Mouse (Mus musculus) skeletal muscle tissue, adult 2 months (tissue): ENCODE measurements at regions not wholly inside any gene's neighbourhood (a gene's known extent, or its start where the extent isn't known, plus 50 kb on each side); places are given as distances from the start of the nearest gene placed in this dataset.

Experiments used
- DNase-seq: peaks from one replicate; pipeline ENCODE4 v3.0.0-alpha.2; 2012; ENCODE audit warnings: low read depth, low spot score

DNA sequence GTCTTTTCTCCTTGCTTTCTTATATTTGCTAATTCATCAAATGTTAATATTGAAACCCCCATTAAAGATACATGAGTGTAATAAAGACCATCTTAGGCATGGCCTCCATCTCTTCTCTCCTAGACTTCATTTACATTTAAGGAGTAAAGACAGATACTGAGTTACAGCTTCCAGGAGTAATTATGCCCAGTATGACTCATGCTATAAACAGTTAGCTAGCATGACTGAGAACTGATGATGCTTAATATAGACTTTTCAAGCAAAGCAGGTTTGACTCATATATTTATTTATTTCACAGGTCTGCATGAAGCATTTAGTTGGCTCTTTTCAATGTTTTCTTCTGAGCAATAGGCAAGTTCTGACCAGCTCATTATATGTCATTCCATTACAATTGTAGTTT, 453.7 kb upstream of the Cntn6 start:
- DNase-seq, result no peak

DNA sequence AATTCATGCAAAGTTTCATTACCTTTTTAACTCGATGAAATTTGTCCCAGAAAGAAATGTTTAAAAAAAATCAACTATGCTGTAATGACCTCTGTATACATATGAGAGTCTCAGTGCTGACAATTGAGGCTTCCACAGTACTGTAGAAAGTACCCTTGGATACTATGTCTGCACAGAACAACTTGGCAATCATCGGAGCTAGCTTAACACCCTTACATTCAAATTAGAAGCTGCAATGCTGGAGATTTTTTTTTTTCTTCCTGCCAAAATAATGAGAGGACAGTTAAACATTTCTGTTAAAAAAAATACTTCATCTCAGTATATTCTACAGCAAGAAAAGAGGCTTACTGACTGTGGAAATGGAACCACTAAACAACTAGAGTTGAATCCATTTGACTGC, 452.1 kb upstream of the Cntn6 start:
- DNase-seq, result no peak

- no peak for DNase-seq
These were observed 436.6 kb upstream of the Cntn6 start for GRCm38 (mm10) chr6:104055996-104056395.

GRCm38 (mm10) chr6:104061692-104062263, 430.8 kb upstream of the Cntn6 start:
- DNase-seq, result no peak

GRCm38 (mm10) chr6:104080581-104080980, 412.0 kb upstream of the Cntn6 start:
- DNase-seq, result no peak

DNA sequence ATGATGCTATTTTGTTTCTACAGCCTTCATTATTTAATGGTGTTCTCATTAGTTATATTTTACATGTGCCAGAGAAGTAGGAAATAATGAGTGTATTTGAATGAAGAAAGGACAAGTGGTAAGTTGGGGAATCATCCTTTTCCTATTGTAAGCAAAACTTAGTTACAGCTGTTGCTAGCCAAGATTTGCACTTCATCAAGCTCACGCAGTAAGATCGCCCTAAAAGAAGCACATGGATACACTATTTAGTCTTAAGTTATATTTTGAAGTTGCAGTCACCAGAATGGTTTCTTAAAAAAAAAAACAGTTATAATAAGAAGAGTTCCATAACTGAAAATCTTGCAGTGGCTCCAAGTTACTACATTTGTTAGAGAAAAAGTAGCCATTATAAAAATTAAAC, 410.3 kb upstream of the Cntn6 start:
- no peak for DNase-seq

DNA sequence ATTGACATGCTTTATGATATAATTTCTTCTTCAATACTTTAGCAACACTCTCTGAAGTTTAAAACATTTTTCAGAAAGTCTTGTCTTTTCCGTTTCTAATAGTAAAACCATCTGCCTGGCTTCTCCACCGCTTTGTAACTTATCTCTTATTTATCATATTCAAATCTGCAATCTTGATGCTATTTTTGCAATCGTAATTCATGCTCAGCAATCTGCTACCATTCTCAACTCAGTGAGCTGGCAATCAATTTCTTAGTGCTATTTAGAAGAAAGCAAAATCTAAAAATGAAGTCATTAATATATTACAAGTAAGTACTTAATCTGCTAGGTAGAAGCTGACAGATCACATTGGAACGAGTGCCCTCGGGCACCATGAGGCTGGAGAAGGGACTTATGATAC, 384.2 kb upstream of the Cntn6 start:
- no peak for DNase-seq
